In genomic region chr2:65121435-65121834, GRCm38 (mm10) we compare ENCODE assay signal across 9 mouse cellular contexts.
DNase-seq lines count a peak whose midpoint lies in the region; ATAC-seq and TF ChIP-seq lines count a peak whose summit lies in the region.
"Had no signal": no experiment of that assay in that cellular context is flagged by ENCODE, and none has a peak within 500 bp of the region (broad histone marks: within the 10 kb centered on the region; RNA-seq: fewer than 3 reads in every experiment).

No protein-coding gene starts in this region.

- no peak overlapping the region for H3K27ac ChIP-seq in heart, embryonic 12.5 days (ENCODE audit: poor library complexity, severe bottlenecking)
- H3K27ac ChIP-seq in embryonic facial prominence, embryonic 14.5 days (replicated peaks; ENCODE audit: low read depth, low read length), result no peak overlapping the region
- H3K27ac ChIP-seq in liver, postnatal 0 days (ENCODE audit: low read depth), result no peak overlapping the region
- H3K27ac ChIP-seq: neural tube, embryonic 13.5 days had no signal

- H3K9ac ChIP-seq in heart, embryonic 12.5 days, result no peak overlapping the region
- no peak overlapping the region for H3K9ac ChIP-seq in embryonic facial prominence, embryonic 14.5 days (ENCODE audit: low read depth, low read length)
- no peak overlapping the region for H3K9ac ChIP-seq in liver, postnatal 0 days (replicated peaks)
- H3K9ac ChIP-seq: neural tube, embryonic 13.5 days had no signal

- H3K4me3 ChIP-seq in heart, embryonic 12.5 days, result no peak overlapping the region
- no peak overlapping the region for H3K4me3 ChIP-seq in embryonic facial prominence, embryonic 14.5 days (ENCODE audit: low read depth, low read length)
- no peak overlapping the region for H3K4me3 ChIP-seq in liver, postnatal 0 days (ENCODE audit: low read depth, low read length)
- H3K4me3 ChIP-seq: neural tube, embryonic 13.5 days had no signal

- no peak for ATAC-seq in heart, embryonic 12.5 days (ENCODE audit: insufficient number of reproducible peaks, low FRiP score)
- ATAC-seq in embryonic facial prominence, embryonic 14.5 days (ENCODE audit: low read depth), result no peak
- 0 out of 2 replicates have a peak, but pooled peaks have one; percentile 39 for ATAC-seq in liver, postnatal 0 days

- TF ChIP-seq CTCF in liver, postnatal 0 days (IDR thresholded peaks at IDR 0.05; ENCODE audit: low read depth), result peak; percentile 70

- TF ChIP-seq EP300 in liver, postnatal 0 days (IDR thresholded peaks at IDR 0.05; ENCODE audit: low read depth), result no peak

- H3K4me2 ChIP-seq in heart, embryonic 12.5 days, result no peak overlapping the region
- H3K4me2 ChIP-seq in embryonic facial prominence, embryonic 14.5 days (ENCODE audit: low read depth, low read length), result no peak overlapping the region
- no peak overlapping the region for H3K4me2 ChIP-seq in liver, postnatal 0 days (ENCODE audit: low read depth, low read length)
- H3K4me2 ChIP-seq: neural tube, embryonic 13.5 days had no signal

- no peaks in the 10 kb centered on the region for H3K27me3 ChIP-seq in heart, embryonic 12.5 days (replicated peaks)
- no peaks in the 10 kb centered on the region for H3K27me3 ChIP-seq in embryonic facial prominence, embryonic 14.5 days (replicated peaks; ENCODE audit: control insufficient read depth, insufficient read depth, low read length)
- H3K27me3 ChIP-seq in liver, postnatal 0 days (ENCODE audit: insufficient read depth, low read length), result no peaks in the 10 kb centered on the region
- H3K27me3 ChIP-seq: neural tube, embryonic 13.5 days had no signal

- no peaks in the 10 kb centered on the region for H3K9me3 ChIP-seq in heart, embryonic 12.5 days (replicated peaks)
- H3K9me3 ChIP-seq in embryonic facial prominence, embryonic 14.5 days (ENCODE audit: control insufficient read depth, low read length), result no peaks in the 10 kb centered on the region
- H3K9me3 ChIP-seq in liver, postnatal 0 days (ENCODE audit: low read length), result no peaks in the 10 kb centered on the region
- H3K9me3 ChIP-seq: neural tube, embryonic 13.5 days had no signal

- H3K36me3 ChIP-seq in heart, embryonic 12.5 days, result peaks cover 5% of the 10 kb centered on the region
- H3K36me3 ChIP-seq in embryonic facial prominence, embryonic 14.5 days (ENCODE audit: control insufficient read depth, insufficient read depth, low read length), result no peaks in the 10 kb centered on the region
- H3K36me3 ChIP-seq in liver, postnatal 0 days (replicated peaks; ENCODE audit: insufficient read depth, low read length), result peaks cover 2% of the 10 kb centered on the region; the same call in 1 of the 2 replicates
- H3K36me3 ChIP-seq: neural tube, embryonic 13.5 days had no signal

- 0 out of 2 replicates have a peak, but pooled peaks cover 8% of the 10 kb centered on the region for H3K4me1 ChIP-seq in heart, embryonic 12.5 days (replicated peaks)
- peaks cover 11% of the 10 kb centered on the region for H3K4me1 ChIP-seq in embryonic facial prominence, embryonic 14.5 days (ENCODE audit: control insufficient read depth, insufficient read depth, low read length)
- H3K4me1 ChIP-seq in liver, postnatal 0 days (ENCODE audit: insufficient read depth), result peaks cover 20% of the 10 kb centered on the region

- WGBS in heart, embryonic 12.5 days, result 2% methylated on average over 1 of the region's 1 CpGs
- 2% methylated on average over 1 of the region's 1 CpGs for WGBS in embryonic facial prominence, embryonic 14.5 days
- 4% methylated on average over 1 of the region's 1 CpGs for WGBS in liver, postnatal 0 days (ENCODE audit: insufficient replicate concordance)

- DNase-seq in heart, adult 8-10 months (ENCODE audit: low spot score), result peak; percentile 45
- peak; percentile 59 for DNase-seq in urinary bladder, postnatal 14 days (ENCODE audit: low spot score)
- DNase-seq in urinary bladder, postnatal 4 days (ENCODE audit: low spot score in 2 of 2), result no peak
- DNase-seq in embryonic facial prominence, embryonic 14.5 days (ENCODE audit: low spot score), result peak; percentile 41
- DNase-seq in liver, postnatal 0 days, result peak; percentile 36
- DNase-seq in spleen, postnatal 36 days (ENCODE audit: low spot score in 2 of 2), result no peak
- no peak for DNase-seq in adrenal gland, adult 2 months

Comparison
In these comparisons a context has a peak if more than half of its experiments do, and no peak if none do; other contexts are left out.
1. DNase-seq: peak in heart, adult 8-10 months (single experiment), urinary bladder, postnatal 14 days (single experiment), embryonic facial prominence, embryonic 14.5 days (single experiment) and liver, postnatal 0 days (single experiment); none in urinary bladder, postnatal 4 days (0 of 2), spleen, postnatal 36 days (0 of 2) and adrenal gland, adult 2 months (single experiment).